Mouse (Mus musculus) v-Abl transformed pro-B cells (cell line): ENCODE results near the gene Aco2.

Experiments
- in situ Hi-C, 2 experiments: fragments of 400-800 bp; cut with MboI; formaldehyde crosslinking; loops; one replicate each; pipeline ENCODE4 v1.15.1; 2025; ENCODE audit not compliant: unreplicated experiment in 2 of 2

Aco2 gene

GRCm38 (mm10) chr15:81864238-81864637 is 7.9 kb upstream of the Aco2 start:
- in situ Hi-C loops, result loop anchor here in 1 of 2 experiments (5.0 kb wide), 1 partner anchor 52 kb away; no protein-coding TSS in a partner anchor

DNA sequence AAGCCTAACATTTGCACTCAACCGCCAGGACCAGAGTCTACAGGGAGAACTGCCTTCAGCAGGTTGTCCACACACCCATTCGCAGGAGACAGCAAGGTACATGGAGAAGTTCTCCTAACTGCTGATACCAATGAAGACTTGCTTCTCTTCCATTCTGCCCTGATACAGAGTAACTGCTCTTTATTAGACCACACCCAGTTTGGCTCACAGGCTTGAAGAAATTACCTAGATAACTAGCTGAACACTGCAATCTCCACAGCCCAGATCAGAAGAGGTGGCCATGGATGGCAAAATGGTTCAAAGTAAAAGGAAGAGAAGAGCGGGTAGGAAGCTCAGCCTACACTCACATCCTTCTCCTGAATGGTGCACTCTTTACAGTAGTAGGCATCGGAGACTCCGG is 2.1 kb upstream of the Aco2 start:
- in situ Hi-C loops, result no loop called here

DNA sequence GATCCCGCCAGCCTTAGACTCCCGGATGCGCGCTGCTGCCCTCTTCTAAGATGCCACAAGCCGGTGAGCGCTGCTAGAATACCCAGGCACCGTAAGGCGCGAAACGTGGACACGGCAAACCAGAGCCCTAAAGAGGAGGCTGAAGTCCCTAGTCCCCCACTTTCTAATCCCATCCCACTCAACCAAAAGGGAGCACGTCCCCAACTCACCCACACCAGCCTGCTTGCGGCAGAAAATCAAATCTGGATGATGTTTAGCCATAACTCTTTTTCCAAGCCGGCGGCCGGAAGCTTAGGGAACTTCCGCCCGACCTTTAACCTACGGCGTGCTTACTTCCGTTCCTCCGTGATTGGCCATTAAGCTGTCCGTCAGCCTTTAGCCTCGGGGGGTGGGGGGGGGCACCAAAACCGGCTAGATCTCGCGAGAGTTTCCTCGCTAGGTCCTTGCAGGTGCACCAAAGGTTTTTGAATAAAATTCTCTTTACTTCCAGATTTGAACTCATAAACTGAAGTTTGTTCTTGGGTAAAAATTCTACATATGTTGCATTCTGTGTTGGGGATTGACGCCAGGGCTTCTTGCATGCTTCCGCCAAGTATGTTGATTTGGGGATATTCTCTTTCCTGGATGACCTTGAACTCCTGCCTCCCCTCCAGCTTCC is 376 bp upstream of the Aco2 start, which contains the start of gene Phf5a:
TSS of gene Phf5a (minus strand) at position 308 of the 658 bp plus-strand sequence.
- in situ Hi-C loops, result no loop called here

DNA sequence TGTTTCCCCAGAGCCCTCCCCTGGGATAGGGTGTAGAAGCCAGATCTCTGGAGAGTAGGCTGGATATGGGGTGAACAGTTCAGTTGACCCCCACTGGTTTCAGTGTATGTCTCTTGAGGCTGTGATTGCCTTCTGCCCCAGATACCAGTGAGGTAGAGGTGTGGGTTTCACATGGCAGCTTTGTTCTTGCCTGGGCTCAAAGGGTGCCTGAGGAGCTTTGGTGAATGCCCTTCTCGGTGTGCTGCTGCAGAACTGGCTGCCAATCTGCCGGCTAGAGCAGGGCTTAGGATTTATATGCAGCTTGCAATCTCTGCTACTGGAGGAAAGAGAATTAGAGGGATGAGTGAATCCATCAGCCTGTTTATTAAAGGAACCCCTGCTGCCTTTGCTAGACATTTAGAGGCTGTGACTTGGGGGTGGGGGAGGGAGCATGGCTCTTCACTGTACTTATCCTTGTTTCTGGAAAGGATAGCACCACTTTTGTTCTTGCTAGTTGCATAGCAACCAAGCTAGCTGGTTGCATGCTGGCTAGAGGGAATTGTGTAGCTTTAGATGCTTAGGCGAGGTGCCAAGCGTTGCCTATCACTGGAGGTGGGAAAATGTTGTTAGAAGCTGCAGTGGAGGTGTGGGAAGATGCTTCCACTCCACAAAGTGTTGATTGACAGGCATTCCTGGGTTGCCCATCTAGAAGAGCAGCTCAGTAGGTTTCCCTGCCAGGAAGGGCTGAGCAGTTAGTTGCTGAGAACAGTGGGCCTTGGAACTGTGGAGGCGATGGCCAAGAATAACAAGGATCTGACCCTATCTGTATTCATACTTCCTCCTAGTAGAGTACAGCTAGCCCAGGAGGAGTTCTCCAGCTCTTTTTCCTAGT is 7.7 kb downstream of the Aco2 start:
- in situ Hi-C loops, result no loop called here

DNA sequence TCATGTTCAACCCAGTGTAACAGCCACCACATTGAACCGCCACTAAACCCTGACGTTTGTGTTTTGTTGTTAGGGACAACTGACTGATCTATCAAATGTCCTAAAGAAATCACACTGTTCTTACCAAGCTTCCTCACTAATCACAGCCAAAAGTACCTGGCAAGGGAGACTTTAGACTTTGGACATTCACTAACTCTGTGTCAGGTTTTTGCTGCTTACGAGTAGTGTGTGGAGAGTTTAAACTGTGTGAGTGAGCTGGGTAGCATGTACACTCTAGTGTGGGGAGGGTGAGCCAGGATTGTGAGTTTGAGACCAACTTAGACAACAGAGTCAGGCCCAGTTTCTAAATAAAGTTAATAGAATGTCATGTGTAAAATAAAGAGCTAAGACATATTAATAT is 10.2 kb downstream of the Aco2 start:
- in situ Hi-C loops, result no loop called here

DNA sequence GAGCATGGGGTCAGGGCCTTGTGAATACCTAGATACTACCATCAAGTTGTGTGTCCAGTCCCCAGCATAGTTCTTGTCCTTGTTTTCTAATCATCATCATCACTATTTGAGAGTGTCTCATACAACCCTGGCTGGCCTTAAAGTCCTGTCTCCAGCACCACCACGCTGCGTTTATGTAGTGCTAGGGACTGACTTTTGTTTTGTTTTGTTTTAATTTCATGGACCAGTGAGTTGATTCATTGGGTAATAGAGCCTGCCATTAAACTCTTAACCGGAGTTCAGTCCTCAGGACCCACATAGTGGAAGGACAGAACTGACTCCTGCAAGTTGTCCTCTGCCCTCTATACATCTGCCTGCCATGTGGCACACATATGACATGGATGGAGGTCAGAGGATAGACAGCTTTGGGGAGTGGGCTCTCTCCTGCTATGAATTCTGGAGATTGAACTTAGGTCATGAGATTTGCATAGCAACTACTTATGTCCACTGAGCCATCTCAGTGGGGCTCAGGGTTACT is 13.4 kb downstream of the Aco2 start:
- in situ Hi-C loops, result no loop called here

DNA sequence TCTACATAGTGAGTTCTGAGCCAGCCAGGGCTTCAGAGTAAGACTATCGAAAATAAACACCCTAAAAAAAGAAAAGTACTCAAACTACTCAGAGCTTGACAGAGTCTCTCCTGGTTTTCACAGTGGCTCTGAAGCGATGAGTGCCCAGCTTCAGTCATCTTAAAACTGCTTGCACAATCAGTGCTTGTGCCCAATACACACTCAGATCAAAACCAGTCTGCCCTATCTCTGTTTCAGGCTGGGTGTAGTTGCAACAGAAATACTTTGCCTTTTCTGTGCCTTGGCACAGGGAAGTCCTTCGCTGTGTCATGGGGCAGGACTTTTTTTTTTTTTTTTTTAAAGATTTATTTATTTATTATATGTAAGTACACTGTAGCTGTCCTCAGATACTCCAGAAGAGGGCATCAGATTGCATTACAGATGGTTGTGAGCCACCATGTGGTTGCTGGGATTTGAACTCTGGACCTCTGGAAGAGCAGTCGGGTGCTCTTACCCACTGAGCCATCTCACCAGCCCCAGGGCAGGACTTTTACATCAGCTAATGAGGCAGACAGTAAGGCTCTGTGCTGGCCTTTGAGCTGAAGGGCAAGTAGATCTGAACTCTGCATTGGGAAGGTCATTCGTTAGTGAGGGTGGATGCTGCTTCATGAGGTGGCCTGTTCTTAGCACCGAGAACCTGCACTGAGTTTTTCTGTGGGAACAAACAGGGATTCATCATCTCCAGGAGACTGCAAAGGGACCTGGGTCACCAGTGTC is 14.9 kb downstream of the Aco2 start:
- in situ Hi-C loops, result no loop called here

GRCm38 (mm10) chr15:81889175-81889574 is 17.1 kb downstream of the Aco2 start:
- in situ Hi-C loops, result no loop called here

DNA sequence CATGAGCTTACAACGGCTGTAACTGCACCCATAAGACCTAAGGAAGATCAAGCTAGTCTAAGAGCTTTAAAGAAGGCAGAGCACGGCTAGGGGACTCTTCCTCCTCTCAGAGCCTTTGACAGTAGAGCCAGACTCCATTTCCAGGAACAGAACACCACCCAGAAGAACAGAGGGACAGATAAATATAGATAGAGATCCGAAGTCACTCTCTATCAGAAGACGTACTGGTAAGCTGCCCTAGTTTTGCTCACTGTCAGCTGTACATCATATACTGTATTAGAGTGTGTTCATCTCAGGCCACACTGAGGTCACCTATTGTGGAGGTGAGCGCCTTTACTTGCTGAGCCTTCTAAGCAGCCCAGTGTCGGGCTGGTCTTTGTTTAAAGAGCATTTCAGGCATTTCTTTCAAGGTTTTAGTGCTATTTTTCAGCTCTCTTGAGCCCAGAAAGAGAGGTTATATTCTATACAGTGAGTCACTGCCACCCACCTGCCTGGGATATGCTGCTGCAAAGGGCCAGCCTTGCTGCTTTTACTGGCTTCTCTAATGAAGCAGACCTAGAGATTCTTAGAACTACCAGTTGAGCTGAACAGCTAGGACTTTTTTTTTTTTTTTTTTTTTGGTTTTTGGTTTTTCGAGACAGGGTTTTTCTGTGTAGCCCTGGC is 19.2 kb downstream of the Aco2 start:
- in situ Hi-C loops, result no loop called here

GRCm38 (mm10) chr15:81891822-81892580 is 19.9 kb downstream of the Aco2 start:
- in situ Hi-C loops, result no loop called here

DNA sequence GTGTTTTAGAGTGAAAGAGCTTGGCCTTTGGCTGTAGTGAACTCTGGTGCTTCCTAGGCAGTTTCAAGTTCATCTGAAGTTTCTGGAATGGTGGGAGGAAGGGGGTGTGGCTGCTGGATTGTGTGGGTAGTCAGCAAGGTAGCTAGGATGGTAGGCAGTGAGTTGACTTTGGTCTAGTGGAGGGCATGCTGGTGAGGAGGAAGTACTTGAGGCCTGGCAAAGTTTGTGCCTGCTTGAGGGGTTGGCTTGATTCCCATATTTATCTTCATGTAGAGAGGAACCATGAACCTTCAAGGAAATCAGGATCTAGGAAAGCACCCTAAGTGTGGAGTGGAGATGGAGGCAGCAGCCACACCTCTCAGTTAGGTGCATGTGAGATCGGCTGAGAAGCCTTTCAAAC is 21.9 kb downstream of the Aco2 start:
- in situ Hi-C loops, result no loop called here

GRCm38 (mm10) chr15:81896407-81896806 is 24.3 kb downstream of the Aco2 start:
- in situ Hi-C loops, result no loop called here

GRCm38 (mm10) chr15:81897607-81898285 is 25.6 kb downstream of the Aco2 start:
- in situ Hi-C loops, result no loop called here

- in situ Hi-C loops, result no loop called here
Observed at GRCm38 (mm10) chr15:81898751-81899150, 26.6 kb downstream of the Aco2 start.

DNA sequence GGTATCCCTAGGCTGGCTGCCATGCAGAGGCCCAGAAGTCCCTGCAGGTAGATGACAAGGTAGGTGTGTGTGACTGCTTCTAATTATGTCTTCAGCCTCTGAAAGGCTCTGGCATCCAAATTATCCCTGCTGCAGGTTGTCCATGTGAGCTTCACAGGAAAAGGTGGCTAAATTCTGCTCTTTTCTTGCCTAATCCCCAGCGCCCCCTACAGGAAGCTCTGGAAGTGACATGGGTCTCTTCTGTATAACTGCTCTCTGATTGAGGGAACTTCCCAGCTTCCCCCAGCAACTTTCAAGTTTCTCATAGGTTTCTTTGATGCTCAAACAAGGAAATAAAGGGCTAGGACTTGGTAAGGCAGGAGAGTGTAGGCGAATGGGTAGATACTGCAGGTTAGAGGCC is 32.8 kb downstream of the Aco2 start:
- in situ Hi-C loops, result loop anchor here (5.0 to 10.0 kb wide), 2 partner anchors 73 to 110 kb away; no protein-coding TSS in a partner anchor

DNA sequence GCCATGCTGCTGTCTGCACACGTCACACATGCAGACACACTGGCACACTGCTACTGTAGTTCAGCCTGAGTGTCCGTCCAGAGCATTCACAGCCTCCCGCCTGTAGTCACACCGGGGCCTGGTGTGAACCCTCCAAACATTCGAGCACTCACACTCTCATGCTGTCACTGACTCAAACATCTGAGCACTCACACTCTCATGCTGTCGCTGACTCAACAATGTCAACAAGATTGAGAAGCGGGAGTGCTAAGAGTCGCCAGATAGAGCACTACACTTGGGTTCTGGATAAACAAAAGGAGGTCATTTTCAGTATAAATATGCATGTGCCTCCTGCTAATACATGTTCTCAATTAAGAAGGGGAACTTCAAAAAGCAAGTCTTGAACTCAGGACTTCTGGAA is 35.8 kb downstream of the Aco2 start:
- in situ Hi-C loops, result loop anchor here (5.0 to 10.0 kb wide), 2 partner anchors 76 to 113 kb away; no protein-coding TSS in a partner anchor

- in situ Hi-C loops, result loop anchor here (5.0 to 10.0 kb wide), 2 partner anchors 76 to 114 kb away; no protein-coding TSS in a partner anchor
Observed at GRCm38 (mm10) chr15:81908767-81909166, 36.7 kb downstream of the Aco2 start.

DNA sequence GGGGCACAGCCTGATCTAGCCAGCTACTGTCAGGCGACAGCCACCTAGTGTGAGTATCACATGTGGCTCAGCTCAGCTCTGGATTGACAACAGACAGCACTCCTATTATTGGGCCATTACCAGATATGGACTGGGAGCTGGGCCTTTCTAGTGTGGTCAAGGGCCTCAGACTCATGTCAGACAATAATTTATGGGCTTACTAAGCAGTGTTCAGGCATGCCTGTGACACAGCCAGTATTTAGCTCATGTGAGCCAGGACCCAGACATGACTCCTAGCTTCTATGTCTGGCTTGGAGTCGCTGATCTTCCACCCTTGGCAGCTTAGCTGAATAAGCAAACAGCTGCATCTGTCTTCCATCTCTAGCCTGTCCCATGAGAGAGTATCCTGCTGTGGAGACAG is 40.4 kb downstream of the Aco2 start:
- in situ Hi-C loops, result no loop called here

- in situ Hi-C loops, result loop anchor here (5.0 kb wide), 1 partner anchor 212 kb away; no protein-coding TSS in a partner anchor
Observed at GRCm38 (mm10) chr15:81914668-81915067, 42.6 kb downstream of the Aco2 start.
